Mouse (Mus musculus) left cerebral cortex, adult 6 months (tissue): Measurements from ENCODE around the gene Klri2. TPM values are rescaled to one million over a fixed set of nuclear protein-coding genes. Genes with fewer than 3 reads are reported as not detected.

ENCODE experiments used
- long read RNA-seq, 2 experiments: library from polyadenylated mRNA; unstranded; transcript quantifications; one replicate each; pipeline ENCODE4 v2.0.0; 2019 to 2020
- polyA plus RNA-seq: library from polyadenylated mRNA; unstranded; fragments of <200 nt; fragmentation: Nextera tagmentation; gene quantifications from 2 replicates; pipeline ENCODE4 v1.2.3, GENCODE M21; 2021

Klri2 gene
- 0.03 and 0.10 TPM in 2 replicates for polyA plus RNA-seq
- long read RNA-seq, experiment 1, result 0 reads
- long read RNA-seq, experiment 2, partial matches to known transcripts, result 1 of 1 reads
- long read RNA-seq, experiment 2, other reads (novel, unspliced or antisense), result 0 of 1 reads

DNA sequence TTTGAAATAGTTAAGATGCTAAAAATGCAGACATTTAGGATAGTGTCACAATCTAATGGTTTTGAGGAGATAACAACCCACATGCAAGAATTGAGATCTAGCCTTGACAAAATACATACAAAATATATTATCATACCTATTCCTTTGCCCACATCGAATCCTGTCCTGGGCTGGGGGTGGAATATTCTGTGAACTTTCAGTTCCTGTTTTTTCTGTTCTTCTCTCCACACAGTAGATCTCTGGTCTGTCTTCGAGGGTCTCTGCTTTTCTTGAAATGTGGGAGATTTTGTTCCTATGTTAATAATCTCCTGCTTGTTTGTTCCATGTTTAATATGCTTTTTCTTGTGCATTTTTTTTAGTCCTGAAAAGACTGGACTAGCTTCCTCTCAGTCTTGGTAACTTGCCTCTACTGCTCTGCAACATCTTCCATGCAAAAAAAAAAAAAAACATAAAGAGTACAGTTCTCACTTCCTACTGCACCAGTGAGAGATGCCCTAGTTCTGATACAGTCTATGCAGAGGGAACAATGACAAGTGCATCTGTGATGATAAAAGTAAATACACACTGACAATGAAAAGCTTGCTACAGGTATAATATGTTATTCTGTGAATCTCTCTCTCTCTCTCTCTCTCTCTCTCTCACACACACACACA is at the start of gene Klri2:
Klri2 (minus strand) TSS at position 416 of the 653 bp plus-strand sequence.

GRCm38 (mm10) chr6:129784170-129784569 is 43.9 kb upstream of the Klri2 start, which contains the start of gene Gm156:
Gene Gm156 (minus strand): TSS chr6:129784270.

DNA sequence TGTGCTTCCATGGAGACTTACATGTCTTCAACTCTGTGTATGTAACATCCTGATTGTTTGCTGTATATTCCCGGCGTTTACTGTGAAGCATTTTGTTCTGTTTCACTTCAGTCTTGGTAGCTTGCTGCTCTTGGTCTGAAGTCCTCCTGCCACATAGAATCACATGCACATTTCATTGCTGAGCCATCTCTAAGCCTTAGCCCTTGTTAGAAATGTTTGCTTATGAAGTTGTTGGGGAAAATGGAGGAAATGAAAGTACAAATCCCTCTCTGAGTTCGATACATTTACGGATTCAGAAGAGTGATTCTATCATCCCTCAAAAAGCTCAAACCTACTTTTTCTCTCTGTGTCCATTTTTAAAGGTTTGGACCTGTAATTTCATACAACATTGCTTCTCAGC is 23.3 kb downstream of the Klri2 start, which contains the start of gene Klri1:
Klri1 (minus strand) TSS at position 101 of the 400 bp plus-strand sequence.

Other genes with a start within 250 kb of the Klri2 start
- gene Olr1, start 233.3 kb downstream of the Klri2 start, polyA plus RNA-seq, result 0.11 TPM in 1 of 2 replicates, not detected in the other
- not detected in 2 replicates for gene Tmem52b, start 227.9 kb downstream of the Klri2 start, polyA plus RNA-seq
- 700 and 953 TPM in 2 replicates for gene Gabarapl1, start 207.3 kb downstream of the Klri2 start, polyA plus RNA-seq
- gene Klre1, start 162.6 kb downstream of the Klri2 start, polyA plus RNA-seq, result not detected in 2 replicates
- gene Klrd1, start 148.7 kb downstream of the Klri2 start, polyA plus RNA-seq, result not detected in 2 replicates
- not detected in 2 replicates for gene Klrk1, start 116.6 kb downstream of the Klri2 start, polyA plus RNA-seq
- gene Klrc3, start 97.1 kb downstream of the Klri2 start, polyA plus RNA-seq, result not detected in 2 replicates
- not detected in 2 replicates for gene Klrc2, start 79.8 kb downstream of the Klri2 start, polyA plus RNA-seq
- gene Klrc1, start 61.5 kb downstream of the Klri2 start, polyA plus RNA-seq, result not detected in 2 replicates
- not detected in 2 replicates for gene Klri1, start 23.4 kb downstream of the Klri2 start, polyA plus RNA-seq
- gene Gm156, start 43.8 kb upstream of the Klri2 start, polyA plus RNA-seq, result not detected in 2 replicates
- not detected in 2 replicates for gene Gm17631, start 122.2 kb upstream of the Klri2 start, polyA plus RNA-seq
- not detected in 2 replicates for gene Klra17, start 136.2 kb upstream of the Klri2 start, polyA plus RNA-seq
- not detected in 2 replicates for gene Klra5, start 177.2 kb upstream of the Klri2 start, polyA plus RNA-seq